Mouse (Mus musculus) urinary bladder, postnatal 0 days (tissue): ENCODE data around the gene Hba-a1. TPM values are rescaled to one million over a fixed set of nuclear protein-coding genes. Genes with fewer than 3 reads are reported as not detected.

Experiments used
- polyA plus RNA-seq: library from polyadenylated mRNA; unstranded; fragments of >200 nt; fragmentation: Nextera tagmentation; extraction: Ambion mirVana; gene quantifications from 2 replicates; pipeline ENCODE4 v1.2.1, GENCODE M21; 2015

Hba-a1 gene
- polyA plus RNA-seq, result 4,399 and 13,070 TPM in 2 replicates

GRCm38 (mm10) chr11:32283091-32283777, at the start of gene Hba-a1:
Gene Hba-a1, plus strand, starts transcription at chr11:32283511.

GRCm38 (mm10) chr11:32267188-32267884, 16.0 kb upstream of the Hba-a1 start, which contains the start of gene Nprl3:
Gene Nprl3, minus strand, starts transcription at chr11:32267707.

GRCm38 (mm10) chr11:32276347-32276746, 7.0 kb upstream of the Hba-a1 start, which contains the start of gene Hba-x:
Gene Hba-x, plus strand, starts transcription at chr11:32276400.

GRCm38 (mm10) chr11:32286695-32287492, 3.6 kb downstream of the Hba-a1 start, which contains the start of gene Hbq1b:
Gene Hbq1b, plus strand, starts transcription at chr11:32286965.

GRCm38 (mm10) chr11:32296203-32296602, 12.9 kb downstream of the Hba-a1 start, which contains the start of gene Hba-a2:
Gene Hba-a2, plus strand, starts transcription at chr11:32296489.

GRCm38 (mm10) chr11:32299865-32300264, 16.6 kb downstream of the Hba-a1 start, which contains the start of gene Hbq1a:
Gene Hbq1a, plus strand, starts transcription at chr11:32300069.

Other genes starting within 250 kb of the Hba-a1 start
- gene Il9r, start 83.2 kb upstream of the Hba-a1 start, polyA plus RNA-seq, result 0.10 TPM in 1 of 2 replicates, not detected in the other
- gene Snrnp25, start 78.1 kb upstream of the Hba-a1 start, polyA plus RNA-seq, result 28.1 and 28.8 TPM in 2 replicates
- 63.6 and 70.8 TPM in 2 replicates for gene Rhbdf1, start 61.2 kb upstream of the Hba-a1 start, polyA plus RNA-seq
- 20.0 and 25.8 TPM in 2 replicates for gene Mpg, start 57.0 kb upstream of the Hba-a1 start, polyA plus RNA-seq
- 28.2 and 30.8 TPM in 2 replicates for gene Nprl3, start 15.8 kb upstream of the Hba-a1 start, polyA plus RNA-seq
- 0.87 and 2.7 TPM in 2 replicates for gene Hba-x, start 7.1 kb upstream of the Hba-a1 start, polyA plus RNA-seq
- 0.58 and 1.7 TPM in 2 replicates for gene Hbq1b, start 3.5 kb downstream of the Hba-a1 start, polyA plus RNA-seq
- 10,427 and 30,164 TPM in 2 replicates for gene Hba-a2, start 13.0 kb downstream of the Hba-a1 start, polyA plus RNA-seq
- 1.2 TPM in 1 of 2 replicates, not detected in the other for gene Hbq1a, start 16.6 kb downstream of the Hba-a1 start, polyA plus RNA-seq
- 6.8 and 7.2 TPM in 2 replicates for gene Sh3pxd2b, start 64.3 kb downstream of the Hba-a1 start, polyA plus RNA-seq
- gene Ubtd2, start 171.9 kb downstream of the Hba-a1 start, polyA plus RNA-seq, result 27.4 and 33.6 TPM in 2 replicates
- 0.98 and 1.1 TPM in 2 replicates for gene Efcab9, start 248.6 kb downstream of the Hba-a1 start, polyA plus RNA-seq
- gene Stk10, start 249.8 kb downstream of the Hba-a1 start, polyA plus RNA-seq, result 2.5 and 3.8 TPM in 2 replicates